Mouse (Mus musculus) retina, postnatal 7 days (tissue): ENCODE measurements at regions not wholly inside any gene's neighbourhood (a gene's known extent, or its start where the extent isn't known, plus 50 kb on each side); places are given as distances from the start of the nearest gene placed in this dataset.

Source experiments
- DNase-seq: peaks from one replicate; pipeline ENCODE4 v3.0.0-alpha.2; 2012; ENCODE audit warnings: low read depth, low spot score

- no peak for DNase-seq
These were observed 78.0 kb upstream of the Sec14l1 start for GRCm38 (mm10) chr11:117036977-117037376.

- peak; percentile 40 for DNase-seq
These were observed 76.5 kb upstream of the Sec14l1 start for GRCm38 (mm10) chr11:117038282-117039106.

- DNase-seq: no peak
These were observed 74.1 kb upstream of the Sec14l1 start for GRCm38 (mm10) chr11:117040829-117041228.

GRCm38 (mm10) chr11:117042336-117042735, 72.6 kb upstream of the Sec14l1 start:
- no peak for DNase-seq

GRCm38 (mm10) chr11:117043524-117043923, 71.4 kb upstream of the Sec14l1 start:
- DNase-seq: peak; percentile 59

GRCm38 (mm10) chr11:117044731-117045130, 70.2 kb upstream of the Sec14l1 start:
- no peak for DNase-seq

- DNase-seq: no peak
These were observed 68.3 kb upstream of the Sec14l1 start for GRCm38 (mm10) chr11:117046636-117047035.

- DNase-seq: peak; percentile 55
These were observed 67.6 kb upstream of the Sec14l1 start for GRCm38 (mm10) chr11:117047172-117047950.

GRCm38 (mm10) chr11:117048911-117049310, 66.1 kb upstream of the Sec14l1 start:
- no peak for DNase-seq

- no peak for DNase-seq
These were observed 64.2 kb upstream of the Sec14l1 start for GRCm38 (mm10) chr11:117050788-117051187.

GRCm38 (mm10) chr11:117056958-117057357, 58.0 kb upstream of the Sec14l1 start:
- peak; percentile 77 for DNase-seq

- DNase-seq: peak; percentile 47
These were observed 57.5 kb upstream of the Sec14l1 start for GRCm38 (mm10) chr11:117057451-117057850.

- no peak for DNase-seq
These were observed 55.8 kb upstream of the Sec14l1 start for GRCm38 (mm10) chr11:117059120-117059519.

GRCm38 (mm10) chr11:117059981-117060705, 54.8 kb upstream of the Sec14l1 start:
- DNase-seq: no peak

- no peak for DNase-seq
These were observed 54.1 kb upstream of the Sec14l1 start for GRCm38 (mm10) chr11:117060706-117061337.

- no peak for DNase-seq
These were observed 52.0 kb upstream of the Sec14l1 start for GRCm38 (mm10) chr11:117062772-117063499.
